Mouse (Mus musculus) bone marrow, adult 2 months (tissue): ENCODE results near the gene Slc15a4. TPM values are rescaled to one million over a fixed set of nuclear protein-coding genes. Genes with fewer than 3 reads are reported as not detected.
A peak's percentile ranks its signal among the peaks of the same experiment; 100 is the strongest.

ENCODE experiments used
- H3K27ac ChIP-seq: fragments of 200-500 bp; 2 replicates; pipeline ENCODE4 v1.5.1; 2012; ENCODE audit warnings: low read depth, mild to moderate bottlenecking, control low read depth, inconsistent platforms, low read length; ENCODE audit not compliant: control insufficient read depth, poor library complexity, insufficient read depth
- H3K4me1 ChIP-seq: fragments of 200-500 bp; 2 replicates; pipeline ENCODE4 v1.6.1; 2011; ENCODE audit warnings: low read length; ENCODE audit not compliant: control insufficient read depth, insufficient read depth
- H3K4me3 ChIP-seq: fragments of 200-500 bp; replicated peaks from 2 replicates; pipeline ENCODE3; 2011; ENCODE audit warnings: mild to moderate bottlenecking, low read depth, low read length, control low read depth; ENCODE audit not compliant: control insufficient read depth
- CTCF ChIP-seq: fragments of 200-500 bp; IDR thresholded peaks from 2 replicates; pipeline ENCODE4 v1.5.1; 2011; ENCODE audit warnings: low read length, control low read depth; ENCODE audit not compliant: control insufficient read depth, insufficient read depth
- POLR2A ChIP-seq: fragments of 200-500 bp; IDR thresholded peaks from 2 replicates; pipeline ENCODE4 v1.6.1; 2011; ENCODE audit warnings: low read depth, mild to moderate bottlenecking, control low read depth, low read length, borderline replicate concordance; ENCODE audit not compliant: control insufficient read depth
- WGBS: fragments of 180-500 bp; shearing (Covaris S2); methylation state at CpG from one replicate; pipeline ENCODE4 v1.1.7; 2018; 5-methylcytosine and 5-hydroxymethylcytosine counted together
- polyA plus RNA-seq: library from polyadenylated mRNA; stranded (reverse); fragments of >200 nt; gene quantifications from 2 replicates; pipeline ENCODE4 v1.2.4, GENCODE M21; 2011; ENCODE audit warnings: low replicate concordance; ENCODE audit not compliant: missing spikeins, insufficient read depth, insufficient read length

The Slc15a4 gene
- polyA plus RNA-seq, 1 experiment: 30.1 TPM

GRCm38 (mm10) chr5:127649077-127649476 lies 16.4 kb upstream of the Slc15a4 start:
- H3K27ac ChIP-seq: no peak overlapping the region
- no peaks in the 10 kb centered on the region for H3K4me1 ChIP-seq
- H3K4me3 ChIP-seq: no peak overlapping the region
- peak; percentile 74 for TF ChIP-seq CTCF
- no peak for TF ChIP-seq POLR2A

- TF ChIP-seq POLR2A (no peak), CTCF (peak; percentile 53)
- no peak overlapping the region for H3K4me3 ChIP-seq
- H3K4me1 ChIP-seq: no peaks in the 10 kb centered on the region
- H3K27ac ChIP-seq: no peak overlapping the region
- 51% methylated on average over 6 of the region's 6 CpGs for WGBS
Observed at GRCm38 (mm10) chr5:127648046-127648445, 15.3 kb upstream of the Slc15a4 start.

GRCm38 (mm10) chr5:127641185-127641958 lies 8.7 kb upstream of the Slc15a4 start:
- H3K4me3 ChIP-seq: no peak overlapping the region
- H3K27ac ChIP-seq: no peak overlapping the region
- WGBS: 87% methylated on average over 15 of the region's 15 CpGs
- no peak for TF ChIP-seq POLR2A
- TF ChIP-seq CTCF: no peak
- no peaks in the 10 kb centered on the region; the same call in 1 of the 2 replicates for H3K4me1 ChIP-seq

GRCm38 (mm10) chr5:127640359-127640758 lies 7.7 kb upstream of the Slc15a4 start:
- TF ChIP-seq POLR2A (no peak), CTCF (peak; percentile 36; the same call in 1 of the 2 replicates)
- WGBS: 78% methylated on average over 3 of the region's 3 CpGs
- Histone ChIP-seq H3K27ac (no peak overlapping the region), H3K4me3 (no peak overlapping the region), H3K4me1 (no peaks in the 10 kb centered on the region; the same call in 1 of the 2 replicates)

- TF ChIP-seq POLR2A (no peak), CTCF (no peak)
- H3K4me3 ChIP-seq: no peak overlapping the region
- no peak overlapping the region for H3K27ac ChIP-seq
- no peaks in the 10 kb centered on the region; the same call in 1 of the 2 replicates for H3K4me1 ChIP-seq
- whole genome bisulfite sequencing: 87% methylated on average over 13 of the region's 13 CpGs
Observed at GRCm38 (mm10) chr5:127639635-127640034, 6.9 kb upstream of the Slc15a4 start.

- WGBS: 79% methylated on average over 6 of the region's 6 CpGs
- no peak overlapping the region for H3K27ac ChIP-seq
- no peak for TF ChIP-seq POLR2A
- TF ChIP-seq CTCF: no peak
- H3K4me1 ChIP-seq: no peaks in the 10 kb centered on the region; the same call in 1 of the 2 replicates
- H3K4me3 ChIP-seq: no peak overlapping the region
Observed at GRCm38 (mm10) chr5:127639067-127639605, 6.4 kb upstream of the Slc15a4 start.

- TF ChIP-seq POLR2A: no peak
- no peak for TF ChIP-seq CTCF
- WGBS: 75% methylated on average over 2 of the region's 2 CpGs
- Histone ChIP-seq H3K4me1 (no peaks in the 10 kb centered on the region; the same call in 1 of the 2 replicates), H3K4me3 (no peak overlapping the region), H3K27ac (no peak overlapping the region)
Observed at GRCm38 (mm10) chr5:127638177-127638576, 5.5 kb upstream of the Slc15a4 start.

- 68% methylated on average over 4 of the region's 4 CpGs for WGBS
- TF ChIP-seq POLR2A (no peak), CTCF (no peak)
- H3K27ac ChIP-seq: no peak overlapping the region
Observed at GRCm38 (mm10) chr5:127637622-127638021, 4.9 kb upstream of the Slc15a4 start.

GRCm38 (mm10) chr5:127633666-127634065 lies 969 bp upstream of the Slc15a4 start:
- TF ChIP-seq POLR2A: no peak
- no peak for TF ChIP-seq CTCF
- H3K27ac ChIP-seq: no peak overlapping the region
- 75% methylated on average over 7 of the region's 7 CpGs for WGBS
- H3K4me1 ChIP-seq: no peaks in the 10 kb centered on the region; the same call in 1 of the 2 replicates
- H3K4me3 ChIP-seq: no peak overlapping the region

More at GRCm38 (mm10) chr5:127637622-127638021, 4.9 kb upstream of the Slc15a4 start:
- H3K4me1 ChIP-seq: no peaks in the 10 kb centered on the region; the same call in 1 of the 2 replicates
- H3K4me3 ChIP-seq: no peak overlapping the region
